Mouse (Mus musculus): ENCODE measurements around the gene Pagr1b. TPM values are rescaled to one million over a fixed set of nuclear protein-coding genes. Genes with fewer than 3 reads are reported as not detected.

The Pagr1b gene
- polyA plus RNA-seq, 1 experiment from 2014 or later: not detected

GRCm38 (mm10) chr7:126951741-126952140, 64.5 kb downstream of the Pagr1b start:
- 14% methylated on average over 4 of the region's 4 CpGs for WGBS

More at GRCm38 (mm10) chr7:126951741-126952140, 64.5 kb downstream of the Pagr1b start:
- Histone ChIP-seq H3K9me3 (ENCODE audit: control insufficient read depth, low read length) (no peaks in the 10 kb centered on the region), H3K4me3 (ENCODE audit: low read depth, low read length) (peak overlapping the region; percentile 48), H3K4me2 (ENCODE audit: low read depth, low read length) (peak overlapping the region; percentile 87), H3K36me3 (ENCODE audit: control insufficient read depth, insufficient read depth, low read length) (peaks cover 17% of the 10 kb centered on the region; the same call in 1 of the 2 replicates), H3K9ac (replicated peaks; ENCODE audit: low read depth, low read length) (peak overlapping the region; percentile 74), H3K27ac (ENCODE audit: low read depth, low read length) (peak overlapping the region; percentile 87), H3K27me3 (ENCODE audit: control insufficient read depth, insufficient read depth, low read length) (no peaks in the 10 kb centered on the region), H3K4me1 (ENCODE audit: control insufficient read depth, insufficient read depth, low read length) (peaks cover 22% of the 10 kb centered on the region)
- no peak for ATAC-seq (ENCODE audit: low read depth)

Small RNAs within 50 kb of the gene (microRNA-seq; reads per million reads assigned to microRNA genes)
- gene Gm44343: not detected

Other genes starting within 250 kb of the Pagr1b start
- 219 and 246 TPM in 2 replicates for gene Ypel3, start 239.5 kb downstream of the Pagr1b start, polyA plus RNA-seq (2014; fragmentation: Nextera tagmentation; extraction: Ambion mirVana)
- 0.27 and 0.55 TPM in 2 replicates for gene Tbx6, start 235.0 kb downstream of the Pagr1b start, polyA plus RNA-seq (2014; fragmentation: Nextera tagmentation; extraction: Ambion mirVana)
- 154 and 168 TPM in 2 replicates for gene Ppp4c, start 224.0 kb downstream of the Pagr1b start, polyA plus RNA-seq (2014; fragmentation: Nextera tagmentation; extraction: Ambion mirVana)
- 50.9 and 64.4 TPM in 2 replicates for gene Fam57b, start 218.8 kb downstream of the Pagr1b start, polyA plus RNA-seq (2014; fragmentation: Nextera tagmentation; extraction: Ambion mirVana)
- not detected in 2 replicates for gene 4930451I11Rik, start 184.8 kb downstream of the Pagr1b start, polyA plus RNA-seq (2014; fragmentation: Nextera tagmentation; extraction: Ambion mirVana)
- gene Doc2a, start 169.1 kb downstream of the Pagr1b start, polyA plus RNA-seq (2014; fragmentation: Nextera tagmentation; extraction: Ambion mirVana): 18.4 and 20.2 TPM in 2 replicates
- 11.0 and 15.2 TPM in 2 replicates for gene Hirip3, start 154.5 kb downstream of the Pagr1b start, polyA plus RNA-seq (2014; fragmentation: Nextera tagmentation; extraction: Ambion mirVana)
- gene Ino80e, start 154.1 kb downstream of the Pagr1b start, polyA plus RNA-seq (2014; fragmentation: Nextera tagmentation; extraction: Ambion mirVana): 86.7 and 92.4 TPM in 2 replicates
- gene Taok2, start 131.8 kb downstream of the Pagr1b start, polyA plus RNA-seq (2014; fragmentation: Nextera tagmentation; extraction: Ambion mirVana): 28.9 and 36.5 TPM in 2 replicates
- 29.4 and 32.2 TPM in 2 replicates for gene Tmem219, start 93.6 kb downstream of the Pagr1b start, polyA plus RNA-seq (2014; fragmentation: Nextera tagmentation; extraction: Ambion mirVana)
- 92.9 and 103 TPM in 2 replicates for gene Kctd13, start 87.6 kb downstream of the Pagr1b start, polyA plus RNA-seq (2014; fragmentation: Nextera tagmentation; extraction: Ambion mirVana)
- gene Asphd1, start 66.9 kb downstream of the Pagr1b start, polyA plus RNA-seq (2014; fragmentation: Nextera tagmentation; extraction: Ambion mirVana): 5.8 and 10.6 TPM in 2 replicates
- 70.9 and 85.0 TPM in 2 replicates for gene Sez6l2, start 65.9 kb downstream of the Pagr1b start, polyA plus RNA-seq (2014; fragmentation: Nextera tagmentation; extraction: Ambion mirVana)
- gene Cdipt, start 40.6 kb downstream of the Pagr1b start, polyA plus RNA-seq (2014; fragmentation: Nextera tagmentation; extraction: Ambion mirVana): 105 and 107 TPM in 2 replicates
- gene Cdiptos, start 40.4 kb downstream of the Pagr1b start, polyA plus RNA-seq (2014; fragmentation: Nextera tagmentation; extraction: Ambion mirVana): 0.86 and 1.2 TPM in 2 replicates
- gene Mvp, start 1.9 kb downstream of the Pagr1b start, polyA plus RNA-seq (2014; fragmentation: Nextera tagmentation; extraction: Ambion mirVana): 2.4 and 4.8 TPM in 2 replicates
- gene Pagr1a, start 868 bp upstream of the Pagr1b start, polyA plus RNA-seq (2014; fragmentation: Nextera tagmentation; extraction: Ambion mirVana): 30.4 and 46.9 TPM in 2 replicates
- 36.3 and 60.2 TPM in 2 replicates for gene Gm42742, start 4.6 kb upstream of the Pagr1b start, polyA plus RNA-seq (2014; fragmentation: Nextera tagmentation; extraction: Ambion mirVana)
- 41.4 and 63.5 TPM in 2 replicates for gene Prrt2, start 4.7 kb upstream of the Pagr1b start, polyA plus RNA-seq (2014; fragmentation: Nextera tagmentation; extraction: Ambion mirVana)
- gene Maz, start 10.6 kb upstream of the Pagr1b start, polyA plus RNA-seq (2014; fragmentation: Nextera tagmentation; extraction: Ambion mirVana): 61.7 and 64.8 TPM in 2 replicates
- gene Kif22, start 26.0 kb upstream of the Pagr1b start, polyA plus RNA-seq (2014; fragmentation: Nextera tagmentation; extraction: Ambion mirVana): 12.7 and 13.9 TPM in 2 replicates
- not detected in 2 replicates for gene Zg16, start 70.8 kb upstream of the Pagr1b start, polyA plus RNA-seq (2014; fragmentation: Nextera tagmentation; extraction: Ambion mirVana)
- 1.4 and 1.6 TPM in 2 replicates for gene AI467606, start 74.9 kb upstream of the Pagr1b start, polyA plus RNA-seq (2014; fragmentation: Nextera tagmentation; extraction: Ambion mirVana)
- 0.88 TPM in 1 of 2 replicates, not detected in the other for gene Qprt, start 105.7 kb upstream of the Pagr1b start, polyA plus RNA-seq (2014; fragmentation: Nextera tagmentation; extraction: Ambion mirVana)
- not detected in 2 replicates for gene Spn, start 121.3 kb upstream of the Pagr1b start, polyA plus RNA-seq (2014; fragmentation: Nextera tagmentation; extraction: Ambion mirVana)
- gene Cd2bp2, start 179.6 kb upstream of the Pagr1b start, polyA plus RNA-seq (2014; fragmentation: Nextera tagmentation; extraction: Ambion mirVana): 58.1 and 71.9 TPM in 2 replicates
- gene Tbc1d10b, start 192.0 kb upstream of the Pagr1b start, polyA plus RNA-seq (2014; fragmentation: Nextera tagmentation; extraction: Ambion mirVana): 28.5 and 29.4 TPM in 2 replicates
- 8.5 and 12.5 TPM in 2 replicates for gene Mylpf, start 192.4 kb upstream of the Pagr1b start, polyA plus RNA-seq (2014; fragmentation: Nextera tagmentation; extraction: Ambion mirVana)
- gene Zfp553, start 216.6 kb upstream of the Pagr1b start, polyA plus RNA-seq (2014; fragmentation: Nextera tagmentation; extraction: Ambion mirVana): 21.5 and 24.0 TPM in 2 replicates
- 7.2 and 9.1 TPM in 2 replicates for gene Sept1, start 216.6 kb upstream of the Pagr1b start, polyA plus RNA-seq (2014; fragmentation: Nextera tagmentation; extraction: Ambion mirVana)
- 68.1 and 68.8 TPM in 2 replicates for gene Zfp771, start 227.8 kb upstream of the Pagr1b start, polyA plus RNA-seq (2014; fragmentation: Nextera tagmentation; extraction: Ambion mirVana)
- gene Dctpp1, start 244.2 kb upstream of the Pagr1b start, polyA plus RNA-seq (2014; fragmentation: Nextera tagmentation; extraction: Ambion mirVana): 109 and 138 TPM in 2 replicates